Mouse (Mus musculus) embryonic fibroblast, embryonic 13.5 days (primary cell): ENCODE data around the gene Srgn.

Source experiments
- CTCF ChIP-seq: IDR thresholded peaks from 2 replicates; pipeline ENCODE4 v1.5.1; 2011; ENCODE audit warnings: mild to moderate bottlenecking, control low read depth, low read length, moderate library complexity, borderline replicate concordance; ENCODE audit not compliant: insufficient read depth
- POLR2A ChIP-seq: IDR thresholded peaks from 2 replicates; pipeline ENCODE4 v1.6.1; 2011; ENCODE audit warnings: low read depth, mild to moderate bottlenecking, control low read depth, low read length, moderate library complexity

DNA sequence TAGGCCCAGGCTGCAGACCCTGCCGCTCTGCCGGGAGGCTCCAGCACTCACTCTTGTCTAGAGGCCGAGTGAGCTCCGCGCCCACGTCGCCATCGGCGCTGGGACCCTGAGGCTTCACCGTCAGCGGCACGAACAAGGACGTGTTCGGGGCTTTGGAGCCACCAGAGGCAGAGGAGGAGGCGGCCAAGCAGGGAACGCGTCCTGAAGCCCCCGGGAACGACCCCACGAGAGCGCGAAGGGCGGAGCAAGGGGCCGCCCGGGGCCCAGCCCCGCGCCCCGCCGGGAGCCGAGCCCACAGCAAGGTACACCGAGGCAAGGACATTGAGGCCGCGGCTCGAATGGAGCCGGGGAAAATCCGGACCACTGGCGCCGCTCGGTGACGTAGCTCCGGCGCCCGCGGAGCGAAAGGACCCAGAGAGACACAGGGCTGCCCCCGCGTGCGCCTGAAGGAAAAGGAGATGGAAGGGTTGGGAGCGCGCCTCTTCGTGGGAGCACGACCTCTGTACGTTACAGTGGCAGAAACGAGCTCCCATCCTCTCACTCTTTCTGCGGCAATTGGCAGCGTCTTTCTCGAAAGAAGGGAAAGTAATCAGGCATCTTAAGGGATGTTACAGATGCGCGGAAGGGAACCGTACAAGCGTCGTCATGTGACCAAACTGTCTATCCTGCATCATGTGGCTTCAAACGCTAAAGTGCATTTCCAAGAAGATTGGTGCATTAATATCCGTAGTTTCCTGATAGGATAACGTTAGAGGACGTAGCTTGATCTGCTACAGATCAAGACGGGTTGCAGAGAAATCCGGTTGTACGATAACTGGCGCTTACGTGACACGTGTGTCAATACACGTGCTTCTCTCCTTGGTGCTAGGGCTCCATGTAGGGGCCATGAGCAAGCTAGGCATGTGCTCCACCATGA is 77.6 kb downstream of the Srgn start, which contains the start of the genes 4930507D05Rik and Supv3l1:
- TF ChIP-seq CTCF = no peak
- peak; percentile 69 for TF ChIP-seq POLR2A
